Mouse (Mus musculus): ENCODE results near the gene Crb2.

DNA sequence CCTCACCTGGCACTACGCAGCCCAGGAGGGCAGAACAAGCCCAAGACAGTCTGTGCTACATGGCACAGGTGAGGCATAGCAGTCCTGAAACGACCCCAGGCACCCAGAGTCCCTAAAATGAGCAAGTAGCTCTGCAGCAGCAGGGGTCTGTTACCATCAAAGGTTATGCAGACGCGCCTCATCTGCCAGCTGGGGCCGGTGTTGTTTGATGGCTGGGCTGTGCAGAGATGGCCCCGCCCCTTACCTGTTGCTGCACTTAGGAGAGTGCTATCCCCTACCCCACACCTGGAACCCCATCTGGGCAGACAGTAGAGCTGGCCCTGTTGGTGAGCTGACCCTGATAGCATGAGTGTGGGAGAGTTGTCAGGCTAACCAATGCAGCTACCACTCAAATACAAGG is 15.4 kb upstream of the Crb2 start:
- TF ChIP-seq EP300 (IDR thresholded peaks at IDR 0.05; ENCODE audit: insufficient read depth, low read depth, low read length), result no peak
- TF ChIP-seq POLR2A (IDR thresholded peaks at IDR 0.05; ENCODE audit: insufficient read depth, low read depth, low read length), result no peak

All from heart, adult 2 months (tissue).